Mouse (Mus musculus) MEL (cell line): ENCODE measurements around the gene Ociad2.

ENCODE experiments used
- CTCF ChIP-seq, 3 experiments: IDR thresholded peaks in 2 of 3; conservative IDR thresholded peaks in 1 of 3; 2 replicates each; pipeline ENCODE4 v1.5.1; 2011 to 2012; ENCODE audit warnings: low read length in 3 of 3, low read depth in 2 of 3, mild to moderate bottlenecking in 2 of 3, improper control_type of control experiment in 1 of 3, inconsistent platforms in 1 of 3, mixed read lengths in 1 of 3, moderate library complexity in 1 of 3; ENCODE audit not compliant: control insufficient read depth in 1 of 3, insufficient read depth in 1 of 3, poor library complexity in 1 of 3, severe bottlenecking in 1 of 3
- ELF1 ChIP-seq: IDR thresholded peaks from 2 replicates; pipeline ENCODE4 v1.6.1; 2014; ENCODE audit warnings: low read depth, mild to moderate bottlenecking, inconsistent platforms, low read length, improper control_type of control experiment, moderate library complexity
- SIN3A ChIP-seq: IDR thresholded peaks from 2 replicates; pipeline ENCODE4 v1.6.1; 2012; ENCODE audit warnings: low read length, improper control_type of control experiment, inconsistent platforms

- TF ChIP-seq CTCF (IDR thresholded peaks at IDR 0.05 in 2 of 3, conservative IDR thresholded peaks at IDR 0.05 in 1 of 3; ENCODE audit: control insufficient read depth in 1 of 3, insufficient read depth in 1 of 3, low read depth in 2 of 3, low read length in 3 of 3, poor library complexity in 1 of 3, severe bottlenecking in 1 of 3) (no peak), ELF1 (no peak), SIN3A (no peak)
Measured at GRCm38 (mm10) chr5:73376041-73376440, 35.2 kb upstream of the Ociad2 start.
